Mouse (Mus musculus) C3H10T1/2 (cell line): ENCODE data around the gene Dmrtc1c1. TPM values are rescaled to one million over a fixed set of nuclear protein-coding genes. Genes with fewer than 3 reads are reported as not detected.

ENCODE experiments used
- polyA plus RNA-seq, 2 experiments: library from polyadenylated mRNA; unstranded; fragments of >200 nt; fragmentation: generic; extraction: Trizol; gene quantifications; one replicate each; pipeline ENCODE4 v1.2.1; 2012; ENCODE audit warnings: missing spikeins in 2 of 2

Gene Dmrtc1c1
- not detected for polyA plus RNA-seq

GRCm38 (mm10) chrX:102802663-102803062 is at the start of gene Dmrtc1c1:
Gene Dmrtc1c1, plus strand, starts transcription at chrX:102802963.

DNA sequence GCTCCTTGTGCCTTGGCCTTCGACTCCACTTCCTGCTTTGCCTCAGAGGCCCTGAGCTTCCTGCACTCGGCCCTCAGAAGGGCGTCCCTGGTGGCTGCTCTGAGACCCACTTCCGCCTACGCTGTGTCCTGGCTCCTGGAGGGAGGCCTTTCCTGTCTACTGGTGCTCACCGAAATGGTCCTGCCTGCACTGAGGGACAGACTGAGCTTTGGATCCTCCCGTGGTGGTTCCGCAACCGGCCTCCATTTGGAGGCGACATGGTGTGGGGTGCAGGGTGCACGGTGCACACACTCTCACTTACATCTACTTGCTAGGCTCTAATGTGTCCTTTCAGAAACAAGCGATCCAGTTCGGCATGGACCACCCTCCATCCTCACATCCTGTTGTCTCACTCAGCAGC is 51.8 kb downstream of the Dmrtc1c1 start, which contains the start of gene Dmrtc1c2:
TSS of gene Dmrtc1c2 (minus strand) at position 101 of the 400 bp plus-strand sequence.

Other genes with a start within 250 kb of the Dmrtc1c1 start
- gene Phka1, start 158.7 kb upstream of the Dmrtc1c1 start, polyA plus RNA-seq = 1 to 10 TPM in 1 of 2 experiments, under 1 TPM in 1; 0.57 to 4.3 TPM
- gene Gm3880, start 116.0 kb upstream of the Dmrtc1c1 start, polyA plus RNA-seq = not detected
- not detected for gene Gm9112, start 95.3 kb upstream of the Dmrtc1c1 start, polyA plus RNA-seq
- not detected for gene Dmrtc1b, start 95.1 kb upstream of the Dmrtc1c1 start, polyA plus RNA-seq
- gene Dmrtc1c2, start 51.7 kb downstream of the Dmrtc1c1 start, polyA plus RNA-seq = not detected
- gene 1700031F05Rik, start 65.0 kb downstream of the Dmrtc1c1 start, polyA plus RNA-seq = not detected
- gene Dmrtc1a, start 105.7 kb downstream of the Dmrtc1c1 start, polyA plus RNA-seq = not detected
- not detected for gene 1700011M02Rik, start 105.9 kb downstream of the Dmrtc1c1 start, polyA plus RNA-seq
- gene 1700018G05Rik, start 125.4 kb downstream of the Dmrtc1c1 start, polyA plus RNA-seq = not detected